Mouse (Mus musculus): Measurements from ENCODE around the gene Lrrc56. TPM values are rescaled to one million over a fixed set of nuclear protein-coding genes. Genes with fewer than 3 reads are reported as not detected.

The Lrrc56 gene
- polyA plus RNA-seq, 1 experiment from 2014 or later, result 11.2 TPM

DNA sequence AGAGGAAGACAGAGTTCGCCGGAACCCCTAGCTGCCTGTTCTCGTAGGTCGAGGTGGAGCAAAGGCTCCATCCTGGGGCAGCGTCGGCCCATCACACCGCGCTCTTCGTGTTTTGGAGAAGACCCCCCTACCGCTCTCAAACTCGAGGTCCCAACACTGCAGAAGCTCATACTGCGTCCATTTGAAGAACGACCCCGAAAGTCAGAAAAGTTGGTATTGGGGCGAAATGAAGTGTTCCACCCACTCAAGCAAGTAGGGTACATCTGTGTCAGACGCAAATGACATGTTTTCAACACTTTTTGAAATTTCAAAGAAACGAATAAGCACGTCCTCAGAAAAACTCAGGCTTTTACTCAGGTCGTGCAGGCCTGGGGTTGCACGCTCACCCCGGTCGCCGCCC lies 452 bp downstream of the Lrrc56 start:
- H3K4me1 ChIP-seq (replicated peaks), result peaks cover 35% of the 10 kb centered on the region
- ATAC-seq (ENCODE audit: low FRiP score), result no peak
- peak overlapping the region; percentile 86 for H3K27ac ChIP-seq
- peak overlapping the region; percentile 74 for H3K9ac ChIP-seq
- peaks cover 32% of the 10 kb centered on the region for H3K36me3 ChIP-seq
- H3K4me2 ChIP-seq, result peak overlapping the region; percentile 96
- no peaks in the 10 kb centered on the region for H3K27me3 ChIP-seq
- under 1% methylated on average over 23 of the region's 23 CpGs for WGBS
- H3K9me3 ChIP-seq, result no peaks in the 10 kb centered on the region
- H3K4me3 ChIP-seq, result peak overlapping the region; percentile 91

DNA sequence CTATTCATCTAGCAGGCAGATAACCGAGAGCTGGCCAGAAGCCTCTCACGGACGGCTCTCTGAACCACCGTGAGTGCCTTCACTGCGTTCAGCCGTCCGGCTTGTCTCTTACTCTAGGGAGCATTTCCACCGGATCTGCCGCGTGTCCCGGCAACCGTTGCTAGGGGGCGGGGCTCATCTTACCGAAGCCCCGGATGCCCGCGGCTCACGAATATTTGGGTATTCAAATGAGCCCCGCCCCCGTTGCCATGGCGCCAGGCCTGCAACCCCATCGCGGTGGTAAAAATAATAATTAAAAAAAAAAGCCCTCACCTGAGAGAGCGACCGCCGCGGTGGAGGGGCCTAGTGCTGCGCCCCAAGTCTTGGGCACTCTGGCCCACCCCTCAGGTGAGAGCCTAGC lies 873 bp downstream of the Lrrc56 start:
- Histone ChIP-seq H3K27me3 (no peaks in the 10 kb centered on the region), H3K9me3 (no peaks in the 10 kb centered on the region), H3K4me2 (peak overlapping the region; percentile 96), H3K27ac (peak overlapping the region; percentile 86), H3K36me3 (peaks cover 28% of the 10 kb centered on the region), H3K4me3 (peak overlapping the region; percentile 91), H3K9ac (peak overlapping the region; percentile 74), H3K4me1 (replicated peaks) (peaks cover 35% of the 10 kb centered on the region)
- ATAC-seq (ENCODE audit: low FRiP score), result peak; percentile 32
- WGBS, result under 1% methylated on average over 28 of the region's 28 CpGs

DNA sequence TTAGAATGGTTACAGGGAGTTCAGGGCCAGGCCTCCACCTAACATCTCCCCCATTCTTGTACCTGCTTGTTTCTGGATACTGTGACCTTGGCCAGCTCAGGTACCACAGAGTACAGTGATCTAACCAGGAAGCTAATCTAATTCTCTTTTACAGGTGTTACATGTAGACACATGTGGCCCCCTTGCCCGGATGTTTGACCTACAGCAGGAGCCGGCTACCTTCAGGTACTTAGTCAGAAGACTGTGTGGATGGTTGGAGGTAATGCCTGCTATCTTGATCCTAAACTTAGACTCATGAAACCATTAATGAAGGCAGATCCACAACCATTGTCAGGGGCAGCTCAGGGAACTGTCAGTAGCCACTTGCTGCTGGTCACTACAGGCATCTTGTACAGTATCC lies 1.8 kb downstream of the Lrrc56 start:
- peaks cover 35% of the 10 kb centered on the region for H3K4me1 ChIP-seq (replicated peaks)

DNA sequence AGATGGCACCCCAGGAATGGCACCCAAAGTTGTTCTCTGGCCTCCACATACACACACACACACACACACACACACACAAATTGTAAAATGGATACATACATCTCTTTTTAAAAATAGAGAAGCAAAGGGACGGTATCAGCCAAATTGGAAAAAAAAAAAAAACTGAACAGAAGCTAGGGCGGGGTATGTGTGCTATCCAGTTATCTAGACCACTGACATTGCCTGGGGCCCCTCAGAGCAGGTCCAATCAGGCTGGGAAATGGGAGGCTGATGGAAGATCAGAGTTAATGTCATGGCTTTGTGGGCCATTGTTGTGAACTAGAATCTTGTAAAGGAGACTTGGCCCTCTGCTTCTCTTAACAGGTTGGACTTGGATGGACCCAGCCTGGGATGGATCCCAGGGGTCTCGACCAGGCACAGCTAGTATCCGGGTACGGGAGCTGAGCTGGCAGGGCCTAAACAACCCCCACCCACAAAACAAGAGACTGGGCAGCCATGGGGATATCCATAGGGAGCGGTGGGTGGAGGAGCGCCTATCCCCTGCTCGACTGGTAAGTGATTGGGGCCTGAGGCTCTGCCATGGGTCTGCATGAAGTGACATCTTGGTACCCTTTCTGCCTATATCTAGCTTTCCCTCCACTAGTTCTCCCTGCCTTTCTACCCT lies 2.8 kb downstream of the Lrrc56 start:
- no peak overlapping the region for H3K9ac ChIP-seq
- H3K4me2 ChIP-seq, result no peak overlapping the region
- peaks cover 8% of the 10 kb centered on the region for H3K36me3 ChIP-seq
- H3K27ac ChIP-seq, result no peak overlapping the region
- peaks cover 31% of the 10 kb centered on the region for H3K4me1 ChIP-seq (replicated peaks)
- H3K27me3 ChIP-seq, result no peaks in the 10 kb centered on the region
- H3K9me3 ChIP-seq, result no peaks in the 10 kb centered on the region
- no peak for ATAC-seq (ENCODE audit: low FRiP score)
- no peak overlapping the region for H3K4me3 ChIP-seq
- 96% methylated on average over 8 of the region's 8 CpGs for WGBS

More for the DNA sequence above, 1.8 kb downstream of the Lrrc56 start:
- H3K36me3 ChIP-seq, result peaks cover 18% of the 10 kb centered on the region
- H3K4me3 ChIP-seq, result 0 out of 2 replicates have a peak overlapping the region, but pooled peaks have one; percentile 91
- 97% methylated on average over 2 of the region's 2 CpGs for WGBS
- H3K27ac ChIP-seq, result no peak overlapping the region
- peak overlapping the region; percentile 96 for H3K4me2 ChIP-seq
- H3K9me3 ChIP-seq, result no peaks in the 10 kb centered on the region
- H3K9ac ChIP-seq, result peak overlapping the region; percentile 43
- no peak for ATAC-seq (ENCODE audit: low FRiP score)
- H3K27me3 ChIP-seq, result no peaks in the 10 kb centered on the region

DNA sequence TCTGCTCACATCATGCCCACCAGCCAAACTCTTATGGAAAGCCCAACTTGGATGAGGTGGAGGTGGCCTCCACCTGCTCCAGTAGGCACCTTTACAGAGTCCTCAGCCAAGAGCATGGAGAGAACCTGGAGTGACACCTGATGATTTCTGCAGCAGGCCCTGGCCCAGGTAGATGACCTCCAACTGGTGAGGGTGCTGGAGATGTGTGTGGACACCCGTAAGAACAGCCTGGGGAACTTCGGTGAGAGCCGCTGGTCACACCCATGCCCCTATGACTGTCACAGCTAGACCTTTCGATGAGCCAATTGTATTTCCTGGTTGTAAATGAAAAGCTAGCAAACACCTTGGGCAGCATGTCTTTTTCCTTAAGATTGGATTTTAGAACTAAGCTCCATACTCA lies 4.2 kb downstream of the Lrrc56 start:
- ATAC-seq (ENCODE audit: low FRiP score), result no peak
- Histone ChIP-seq H3K9me3 (no peaks in the 10 kb centered on the region), H3K9ac (no peak overlapping the region), H3K27me3 (no peaks in the 10 kb centered on the region), H3K4me1 (replicated peaks) (peaks cover 17% of the 10 kb centered on the region), H3K4me3 (no peak overlapping the region), H3K36me3 (0 out of 2 replicates have a peak, but pooled peaks cover 2% of the 10 kb centered on the region), H3K4me2 (no peak overlapping the region), H3K27ac (no peak overlapping the region)
- 93% methylated on average over 4 of the region's 4 CpGs for WGBS

DNA sequence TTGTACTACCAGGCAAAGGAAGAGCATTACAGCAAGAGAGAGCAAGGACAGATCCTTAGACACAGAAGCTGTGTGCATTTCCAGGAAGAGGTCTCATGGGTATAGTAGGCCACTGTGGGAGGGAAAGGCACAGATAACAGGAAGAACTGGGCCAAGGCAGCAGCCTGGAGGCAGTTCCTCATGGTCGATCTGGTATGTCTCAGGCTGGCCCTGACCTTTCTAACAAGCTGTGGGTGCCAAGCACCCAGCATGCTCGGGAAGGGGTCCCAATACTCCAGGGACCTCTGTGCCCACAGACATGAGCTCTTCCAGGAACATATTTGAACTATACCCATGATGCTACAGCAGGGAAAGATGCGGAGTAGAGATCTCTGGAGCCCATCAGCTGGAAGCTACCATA lies 10.6 kb downstream of the Lrrc56 start:
- 84% methylated on average over 3 of the region's 3 CpGs for WGBS
- no peaks in the 10 kb centered on the region for H3K36me3 ChIP-seq

DNA sequence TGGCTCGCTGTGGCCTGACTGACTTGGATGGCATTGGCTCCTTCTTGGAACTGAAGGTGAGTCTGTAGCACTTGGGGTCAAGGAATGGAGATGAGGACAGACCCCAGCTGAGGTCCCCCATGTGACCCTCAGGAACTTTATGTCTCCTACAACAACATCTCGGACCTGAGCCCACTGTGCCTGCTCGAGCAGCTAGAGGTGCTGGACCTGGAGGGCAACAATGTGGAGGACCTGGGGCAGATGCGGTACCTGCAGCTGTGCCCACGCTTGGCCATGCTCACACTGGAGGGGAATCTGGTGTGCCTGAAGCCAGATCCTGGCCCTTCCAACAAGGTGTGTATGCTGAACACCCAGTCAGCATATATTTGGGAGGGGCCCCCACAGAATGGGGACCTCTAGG lies 11.5 kb downstream of the Lrrc56 start:
- Histone ChIP-seq H3K9ac (no peak overlapping the region), H3K4me1 (replicated peaks) (no peaks in the 10 kb centered on the region), H3K9me3 (no peaks in the 10 kb centered on the region), H3K27me3 (no peaks in the 10 kb centered on the region), H3K27ac (no peak overlapping the region), H3K36me3 (no peaks in the 10 kb centered on the region), H3K4me3 (no peak overlapping the region), H3K4me2 (no peak overlapping the region)
- ATAC-seq (ENCODE audit: low FRiP score), result no peak
- WGBS, result 96% methylated on average over 5 of the region's 5 CpGs

More for the DNA sequence above, 10.6 kb downstream of the Lrrc56 start:
- H3K4me1 ChIP-seq (replicated peaks), result no peaks in the 10 kb centered on the region
- H3K4me2 ChIP-seq, result no peak overlapping the region
- H3K9ac ChIP-seq, result no peak overlapping the region
- H3K27ac ChIP-seq, result no peak overlapping the region
- ATAC-seq (ENCODE audit: low FRiP score), result no peak
- H3K9me3 ChIP-seq, result no peaks in the 10 kb centered on the region
- H3K4me3 ChIP-seq, result no peak overlapping the region
- H3K27me3 ChIP-seq, result no peaks in the 10 kb centered on the region

DNA sequence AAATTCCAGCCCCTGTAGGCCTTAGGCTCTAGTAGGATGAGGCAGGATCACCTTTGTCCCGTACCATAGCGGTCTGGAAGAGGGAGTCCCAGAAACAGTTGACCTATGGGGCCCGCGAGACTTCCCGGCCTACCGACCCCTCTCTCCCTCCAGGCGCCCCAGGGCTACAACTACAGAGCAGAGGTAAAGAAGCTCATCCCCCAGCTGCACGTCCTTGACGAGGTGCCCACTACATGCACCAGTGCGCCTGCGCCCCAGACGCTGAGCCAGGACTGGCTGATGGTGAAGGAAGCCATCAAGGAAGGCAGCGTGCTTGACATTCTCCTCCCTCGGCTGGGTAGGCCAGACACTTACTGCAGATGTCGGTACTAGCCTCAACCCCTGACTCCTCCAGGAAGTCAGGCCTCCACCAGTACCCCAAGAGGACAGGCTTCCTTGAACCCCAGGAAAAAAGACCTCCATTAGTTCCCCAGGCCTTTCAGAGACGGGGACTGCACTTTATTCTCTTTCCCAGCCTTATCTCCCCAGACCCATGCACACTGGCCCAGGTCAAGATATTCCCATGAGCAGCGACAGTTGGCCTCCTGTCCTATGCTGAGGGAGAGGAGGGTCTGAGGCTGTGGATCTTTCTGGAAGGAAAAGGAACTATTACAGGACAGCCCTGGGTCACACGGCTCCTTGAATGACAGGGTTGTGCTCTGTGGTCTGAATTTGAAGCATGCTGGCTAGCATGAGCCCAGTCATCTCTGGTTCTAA lies 12.4 kb downstream of the Lrrc56 start:
- H3K4me2 ChIP-seq, result no peak overlapping the region
- no peaks in the 10 kb centered on the region for H3K4me1 ChIP-seq (replicated peaks)
- H3K27ac ChIP-seq, result no peak overlapping the region
- no peak overlapping the region for H3K9ac ChIP-seq
- H3K9me3 ChIP-seq, result no peaks in the 10 kb centered on the region
- no peaks in the 10 kb centered on the region for H3K27me3 ChIP-seq
- no peak for ATAC-seq (ENCODE audit: low FRiP score)
- no peaks in the 10 kb centered on the region for H3K36me3 ChIP-seq
- H3K4me3 ChIP-seq, result no peak overlapping the region
- WGBS, result 95% methylated on average over 18 of the region's 18 CpGs

DNA sequence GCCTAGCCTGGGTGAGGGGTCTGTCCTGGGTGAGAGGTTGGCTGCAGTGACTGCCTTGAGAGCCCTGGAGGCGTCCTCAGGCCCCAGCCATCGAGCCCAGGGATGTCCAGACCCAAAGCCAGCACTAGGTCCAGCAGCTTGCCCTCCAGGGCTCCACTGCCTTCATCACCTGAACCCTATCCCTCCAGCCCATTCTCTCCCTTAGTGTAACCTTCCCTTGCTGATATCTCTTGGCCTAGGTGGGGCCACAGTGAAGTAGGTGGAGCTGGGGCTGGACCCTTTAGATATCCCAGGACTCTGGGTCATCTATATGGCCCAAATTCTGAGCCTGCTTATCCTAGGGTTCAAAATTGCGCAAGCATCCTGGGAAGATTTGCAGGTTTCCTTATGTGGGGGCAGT lies 15.6 kb downstream of the Lrrc56 start:
- no peak overlapping the region for H3K4me2 ChIP-seq
- H3K4me3 ChIP-seq, result no peak overlapping the region
- WGBS, result 73% methylated on average over 3 of the region's 3 CpGs

DNA sequence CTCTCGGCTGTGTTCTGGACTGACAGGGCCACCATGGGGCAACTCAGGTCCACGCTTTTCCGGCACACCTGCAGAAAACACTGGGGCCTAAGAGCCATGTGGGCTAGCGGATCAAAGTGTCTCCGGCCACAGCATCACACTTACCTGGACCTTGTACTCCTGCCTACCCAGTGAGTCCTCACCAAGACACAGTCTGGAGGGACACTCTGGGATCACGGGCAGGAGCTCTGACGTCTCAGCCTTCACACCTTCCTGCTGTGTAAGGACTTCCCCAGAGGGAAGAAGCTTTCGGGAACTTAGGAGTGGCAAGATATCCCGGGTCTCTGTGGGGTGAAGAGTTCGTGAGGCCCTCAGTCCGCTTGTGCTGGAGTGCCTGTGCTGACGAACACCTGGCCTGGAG lies 16.2 kb downstream of the Lrrc56 start:
- Histone ChIP-seq H3K4me1 (replicated peaks) (peaks cover 9% of the 10 kb centered on the region), H3K4me2 (no peak overlapping the region), H3K4me3 (no peak overlapping the region), H3K9ac (no peak overlapping the region), H3K9me3 (no peaks in the 10 kb centered on the region), H3K27me3 (no peaks in the 10 kb centered on the region), H3K27ac (no peak overlapping the region), H3K36me3 (no peaks in the 10 kb centered on the region)
- 87% methylated on average over 12 of the region's 12 CpGs for WGBS
- no peak for ATAC-seq (ENCODE audit: low FRiP score)

More for the DNA sequence above, 15.6 kb downstream of the Lrrc56 start:
- no peak for ATAC-seq (ENCODE audit: low FRiP score)
- no peak overlapping the region for H3K27ac ChIP-seq
- no peaks in the 10 kb centered on the region for H3K36me3 ChIP-seq
- 0 out of 2 replicates have a peak, but pooled peaks cover 3% of the 10 kb centered on the region for H3K4me1 ChIP-seq (replicated peaks)
- H3K9me3 ChIP-seq, result no peaks in the 10 kb centered on the region
- H3K9ac ChIP-seq, result peak overlapping the region; percentile 43; the same call in 1 of the 2 replicates
- H3K27me3 ChIP-seq, result no peaks in the 10 kb centered on the region

DNA sequence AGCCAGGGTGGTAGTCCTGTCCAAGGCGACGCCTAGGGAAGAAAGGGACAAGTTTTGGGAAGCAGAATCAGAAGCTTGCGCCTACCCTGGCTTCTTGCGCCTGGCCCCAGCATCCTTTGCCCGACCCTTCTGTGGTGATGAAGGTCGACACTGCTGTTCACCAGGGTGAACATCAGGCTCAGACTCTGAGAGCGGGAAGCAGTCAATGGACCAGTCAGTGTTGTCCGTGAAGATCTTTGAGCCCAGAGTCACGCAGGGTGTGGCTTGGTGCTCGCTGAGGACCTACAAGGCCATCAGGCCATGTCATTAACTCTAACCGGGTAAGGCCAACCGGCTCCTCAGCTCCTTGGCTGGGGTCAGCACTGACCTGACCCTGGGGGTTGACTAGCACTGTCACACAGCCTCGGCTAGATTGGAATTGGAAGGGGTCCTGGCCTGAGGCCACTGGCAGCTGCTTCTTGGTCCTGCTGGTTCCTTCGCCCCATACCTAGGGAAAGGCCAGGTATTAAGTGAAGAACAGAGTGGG lies 16.7 kb downstream of the Lrrc56 start:
- WGBS, result 87% methylated on average over 14 of the region's 14 CpGs
- H3K27ac ChIP-seq, result no peak overlapping the region
- no peak for ATAC-seq (ENCODE audit: low FRiP score)

DNA sequence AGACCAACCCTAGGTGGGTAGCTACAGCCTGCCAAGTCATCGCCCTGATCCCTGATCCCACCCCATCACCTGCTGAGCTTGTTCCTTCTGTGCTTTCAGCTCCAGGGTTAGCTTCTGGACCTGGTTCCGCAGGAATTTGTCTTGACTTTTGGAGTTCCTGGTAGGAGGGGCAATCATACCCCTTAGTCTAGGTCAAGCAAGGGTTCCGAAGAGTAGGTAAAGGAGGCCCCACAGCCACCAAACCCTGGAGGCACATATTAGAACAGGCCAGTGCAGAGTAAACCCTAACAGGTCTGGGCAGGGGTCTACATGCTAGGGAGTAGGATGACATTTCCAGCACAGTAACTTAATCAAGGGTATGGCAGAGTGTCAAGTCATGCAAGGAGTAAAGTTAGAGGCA lies 19.2 kb downstream of the Lrrc56 start:
- Histone ChIP-seq H3K9me3 (no peaks in the 10 kb centered on the region), H3K36me3 (0 out of 2 replicates have a peak, but pooled peaks cover 9% of the 10 kb centered on the region), H3K4me3 (no peak overlapping the region), H3K4me2 (no peak overlapping the region), H3K4me1 (replicated peaks) (peaks cover 27% of the 10 kb centered on the region), H3K27me3 (no peaks in the 10 kb centered on the region), H3K27ac (no peak overlapping the region), H3K9ac (no peak overlapping the region)
- WGBS, result 89% methylated on average over 3 of the region's 3 CpGs
- no peak for ATAC-seq (ENCODE audit: low FRiP score)

More for the DNA sequence above, 16.7 kb downstream of the Lrrc56 start:
- Histone ChIP-seq H3K4me3 (no peak overlapping the region), H3K9ac (no peak overlapping the region), H3K9me3 (no peaks in the 10 kb centered on the region), H3K4me2 (no peak overlapping the region), H3K4me1 (replicated peaks) (peaks cover 10% of the 10 kb centered on the region), H3K27me3 (no peaks in the 10 kb centered on the region), H3K36me3 (no peaks in the 10 kb centered on the region)

All from hindbrain, embryonic 13.5 days (tissue).